Mouse (Mus musculus) liver, embryonic 11.5 days (tissue): ENCODE measurements around the gene Grid2ip. TPM values are rescaled to one million over a fixed set of nuclear protein-coding genes. Genes with fewer than 3 reads are reported as not detected.
"Not testable (repeated sequence)": the region's sequence is repeated elsewhere in the genome, so short reads cannot be mapped to it uniquely, and the experiment has no call there.

Source experiments
- ATAC-seq: fragments of 200-750 bp; cut with Nextera tagmentation; replicated peaks from 2 replicates; pipeline ENCODE4 v1.8.0; 2017; ENCODE audit warnings: moderate number of reproducible peaks, mild to moderate bottlenecking, moderate TSS enrichment, moderate library complexity; ENCODE audit not compliant: low FRiP score
- DNase-seq: peaks from one replicate; pipeline ENCODE4 v3.0.0-alpha.2; 2017; ENCODE audit warnings: low spot score
- H3K27ac ChIP-seq: fragments of 300-500 bp; sonication (generic); 2 replicates; pipeline ENCODE4 v1.5.1; 2014; ENCODE audit warnings: mild to moderate bottlenecking, low read depth, low read length, control low read depth
- H3K27me3 ChIP-seq: fragments of 300-500 bp; sonication (generic); replicated peaks from 2 replicates; pipeline ENCODE4 v1.6.1; 2014; ENCODE audit warnings: low read length, mixed read lengths; ENCODE audit not compliant: control insufficient read depth, insufficient read depth
- H3K36me3 ChIP-seq: fragments of 300-500 bp; sonication (generic); 2 replicates; pipeline ENCODE4 v1.6.1; 2014; ENCODE audit warnings: mild to moderate bottlenecking, low read length, moderate library complexity, mixed read lengths; ENCODE audit not compliant: control insufficient read depth, insufficient read depth
- H3K4me1 ChIP-seq: fragments of 300-500 bp; sonication (generic); replicated peaks from 2 replicates; pipeline ENCODE4 v1.6.1; 2014; ENCODE audit warnings: low read length, mixed read lengths; ENCODE audit not compliant: control insufficient read depth, insufficient read depth
- H3K4me2 ChIP-seq: fragments of 300-500 bp; sonication (generic); 2 replicates; pipeline ENCODE4 v1.6.1; 2014; ENCODE audit warnings: mild to moderate bottlenecking, control low read depth, moderate library complexity
- H3K4me3 ChIP-seq: fragments of 300-500 bp; sonication (generic); 2 replicates; pipeline ENCODE4 v1.5.1; 2014; ENCODE audit warnings: low read depth, low read length, control low read depth
- H3K9ac ChIP-seq: fragments of 300-500 bp; sonication (generic); 2 replicates; pipeline ENCODE4 v1.6.1; 2014; ENCODE audit warnings: low read depth, low read length, control low read depth
- H3K9me3 ChIP-seq: fragments of 300-500 bp; sonication (generic); 2 replicates; pipeline ENCODE4 v1.6.1; 2016; ENCODE audit warnings: low read length, inconsistent platforms, mixed read lengths; ENCODE audit not compliant: control insufficient read depth
- WGBS: fragments of 180-500 bp; shearing (Covaris S2); extraction: QIAGEN DNeasy Blood & Tissue Kit; methylation state at CpG from one replicate; pipeline ENCODE4 v1.1.7; 2014; 5-methylcytosine and 5-hydroxymethylcytosine counted together
- polyA plus RNA-seq: library from polyadenylated mRNA; unstranded; fragments of >200 nt; fragmentation: Nextera tagmentation; extraction: Ambion mirVana; gene quantifications from 2 replicates; pipeline ENCODE4 v1.2.1, GENCODE M21; 2014

Grid2ip gene
- polyA plus RNA-seq, 1 experiment from 2014 or later: 0.12 TPM

- Histone ChIP-seq H3K36me3 (no peaks in the 10 kb centered on the region), H3K27me3 (peaks cover 85% of the 10 kb centered on the region), H3K4me3 (no peak overlapping the region), H3K9ac (no peak overlapping the region), H3K27ac (no peak overlapping the region), H3K4me2 (no peak overlapping the region; the same call in 1 of the 2 replicates), H3K9me3 (no peaks in the 10 kb centered on the region), H3K4me1 (no peaks in the 10 kb centered on the region; the same call in 1 of the 2 replicates)
- no peak for DNase-seq
- ATAC-seq: no peak
- 27% methylated on average over 17 of the region's 17 CpGs for WGBS
These were observed 13.4 kb downstream of the Grid2ip start for GRCm38 (mm10) chr5:143370416-143371145.

- no peak overlapping the region for H3K4me3 ChIP-seq
- no peak overlapping the region for H3K27ac ChIP-seq
- DNase-seq (no peak), ATAC-seq (no peak)
- 51% methylated on average over 4 of the region's 4 CpGs for WGBS
- peaks cover 80% of the 10 kb centered on the region for H3K27me3 ChIP-seq
- no peaks in the 10 kb centered on the region; the same call in 1 of the 2 replicates for H3K4me1 ChIP-seq
- no peaks in the 10 kb centered on the region for H3K36me3 ChIP-seq
- H3K9ac ChIP-seq: no peak overlapping the region
- no peak overlapping the region for H3K4me2 ChIP-seq
- 0 out of 2 replicates have a peak, but pooled peaks cover under 1% of the 10 kb centered on the region for H3K9me3 ChIP-seq
These were observed 14.0 kb downstream of the Grid2ip start for GRCm38 (mm10) chr5:143371146-143371510.

- no peak overlapping the region for H3K9ac ChIP-seq
- WGBS: 2% methylated on average over 35 of the region's 35 CpGs
- peaks cover 77% of the 10 kb centered on the region for H3K27me3 ChIP-seq
- H3K4me2 ChIP-seq: peak overlapping the region; percentile 58
- no peaks in the 10 kb centered on the region; the same call in 1 of the 2 replicates for H3K4me1 ChIP-seq
- no peak for DNase-seq
- H3K36me3 ChIP-seq: no peaks in the 10 kb centered on the region
- no peak overlapping the region for H3K27ac ChIP-seq
- no peak for ATAC-seq
- 0 out of 2 replicates have a peak, but pooled peaks cover 3% of the 10 kb centered on the region for H3K9me3 ChIP-seq
- peak overlapping the region; percentile 26 for H3K4me3 ChIP-seq
These were observed 15.7 kb downstream of the Grid2ip start for GRCm38 (mm10) chr5:143372818-143373217.

- H3K27ac ChIP-seq: no peak overlapping the region
- H3K9ac ChIP-seq: no peak overlapping the region
- H3K36me3 ChIP-seq: no peaks in the 10 kb centered on the region
- H3K27me3 ChIP-seq: peaks cover 52% of the 10 kb centered on the region
- ATAC-seq (no peak), DNase-seq (peak; percentile 74)
- H3K9me3 ChIP-seq: 0 out of 2 replicates have a peak, but pooled peaks cover 3% of the 10 kb centered on the region
- WGBS: 8% methylated on average over 21 of the region's 21 CpGs
- no peak overlapping the region for H3K4me3 ChIP-seq
- H3K4me2 ChIP-seq: peak overlapping the region; percentile 23; the same call in 1 of the 2 replicates
- no peaks in the 10 kb centered on the region for H3K4me1 ChIP-seq
These were observed 18.1 kb downstream of the Grid2ip start for GRCm38 (mm10) chr5:143375242-143375641.

- ATAC-seq (no peak), DNase-seq (no peak)
- Histone ChIP-seq H3K4me2 (no peak overlapping the region), H3K36me3 (no peaks in the 10 kb centered on the region), H3K9ac (no peak overlapping the region), H3K9me3 (0 out of 2 replicates have a peak, but pooled peaks cover 3% of the 10 kb centered on the region), H3K4me3 (no peak overlapping the region), H3K4me1 (no peaks in the 10 kb centered on the region), H3K27ac (no peak overlapping the region), H3K27me3 (peaks cover 43% of the 10 kb centered on the region)
- WGBS: 73% methylated on average over 4 of the region's 4 CpGs
These were observed 19.0 kb downstream of the Grid2ip start for GRCm38 (mm10) chr5:143376156-143376555.

- WGBS: 7% methylated on average over 39 of the region's 39 CpGs
- ATAC-seq (peak; percentile 68), DNase-seq (no peak)
- Histone ChIP-seq H3K36me3 (no peaks in the 10 kb centered on the region), H3K9ac (no peak overlapping the region), H3K4me2 (peak overlapping the region; percentile 68), H3K27me3 (peaks cover 29% of the 10 kb centered on the region), H3K4me1 (peaks cover 5% of the 10 kb centered on the region), H3K9me3 (no peaks in the 10 kb centered on the region), H3K27ac (no peak overlapping the region), H3K4me3 (peak overlapping the region; percentile 29)
These were observed 29.9 kb downstream of the Grid2ip start for GRCm38 (mm10) chr5:143386797-143387621.

GRCm38 (mm10) chr5:143394184-143394583 is 37.0 kb downstream of the Grid2ip start:
- Histone ChIP-seq H3K27ac (no peak overlapping the region), H3K27me3 (no peaks in the 10 kb centered on the region), H3K4me2 (no peak overlapping the region), H3K9ac (no peak overlapping the region), H3K9me3 (no peaks in the 10 kb centered on the region), H3K4me1 (peaks cover 2% of the 10 kb centered on the region), H3K4me3 (no peak overlapping the region), H3K36me3 (peaks cover 3% of the 10 kb centered on the region; the same call in 1 of the 2 replicates)
- no peak for ATAC-seq
- 80% methylated on average over 7 of the region's 7 CpGs for WGBS
- no peak for DNase-seq

GRCm38 (mm10) chr5:143394966-143395365 is 37.8 kb downstream of the Grid2ip start:
- not testable (repeated sequence) for H3K27ac ChIP-seq, H3K4me1 ChIP-seq, H3K36me3 ChIP-seq, ATAC-seq, H3K4me3 ChIP-seq, H3K27me3 ChIP-seq, H3K4me2 ChIP-seq, DNase-seq, H3K9me3 ChIP-seq, H3K9ac ChIP-seq
- WGBS: 79% methylated on average over 2 of the region's 2 CpGs
